Mouse (Mus musculus): ENCODE measurements around the gene Exoc4.

GRCm38 (mm10) chr6:33829261-33829660 lies 580.4 kb downstream of the Exoc4 start:
- TF ChIP-seq CTCF (IDR thresholded peaks at IDR 0.05; ENCODE audit: low read depth) (no peak), EP300 (IDR thresholded peaks at IDR 0.05; ENCODE audit: low read depth) (no peak)
